Mouse (Mus musculus) cerebellum, postnatal 25 days (tissue): ENCODE data around the gene Lypla2.

ENCODE experiments used
- DNase-seq, 2 experiments: peaks; one replicate each; pipeline ENCODE4 v3.0.0; 2021; ENCODE audit warnings: mixed read lengths in 2 of 2

The Lypla2 gene

GRCm38 (mm10) chr4:135918635-135919279, 53.7 kb downstream of the Lypla2 start:
- DNase-seq, result no peak
